Mouse (Mus musculus) T-cell, adult 2 months (primary cell): ENCODE results near the gene Pard3.

Experiments
- DNase-seq: peaks from one replicate; pipeline ENCODE4 v3.0.0; 2022; ENCODE audit warnings: low spot score

The Pard3 gene

DNA sequence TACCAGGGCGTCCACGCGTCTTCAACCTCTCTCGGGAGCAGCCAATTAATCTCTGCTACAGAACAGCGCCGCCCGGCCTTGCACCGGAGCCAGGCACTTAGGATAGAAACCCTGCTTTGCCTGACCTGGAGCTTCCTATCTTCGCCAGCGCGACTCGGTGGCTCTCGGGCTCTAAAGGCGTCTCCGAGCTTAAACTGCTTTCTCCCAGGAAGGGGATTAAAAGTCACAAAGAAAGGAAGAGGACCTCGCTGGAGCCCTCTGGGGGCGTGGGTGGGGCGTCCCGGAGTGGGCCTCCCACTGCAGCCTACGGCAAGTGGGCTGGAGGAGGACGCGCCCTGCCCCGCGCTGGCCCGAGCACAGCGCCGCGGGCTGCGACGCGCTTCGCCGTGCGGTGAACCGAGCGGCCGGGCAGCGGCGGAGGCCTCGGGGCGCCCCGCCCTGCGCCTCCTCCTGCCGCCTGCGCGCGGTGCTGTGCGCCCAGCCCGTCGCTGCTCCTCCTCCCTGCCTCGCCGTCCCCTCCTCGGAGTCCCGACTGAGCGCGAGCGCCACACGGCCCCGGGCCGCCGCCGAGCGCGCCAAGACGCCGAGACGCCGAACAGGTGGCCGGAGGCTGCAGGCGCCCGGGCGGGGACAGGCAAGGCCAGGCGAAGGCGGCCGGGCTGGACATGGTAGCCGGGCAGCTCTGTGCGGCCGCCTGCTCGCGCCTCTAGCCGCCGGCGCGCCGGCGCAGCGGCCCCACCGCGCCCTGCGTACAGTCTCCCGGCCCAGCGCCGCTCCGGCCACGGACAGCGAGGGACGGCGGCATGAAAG is at the start of gene Pard3:
Gene Pard3 (plus strand): TSS at position 343 of the 810 bp plus-strand sequence.
- no peak for DNase-seq

DNA sequence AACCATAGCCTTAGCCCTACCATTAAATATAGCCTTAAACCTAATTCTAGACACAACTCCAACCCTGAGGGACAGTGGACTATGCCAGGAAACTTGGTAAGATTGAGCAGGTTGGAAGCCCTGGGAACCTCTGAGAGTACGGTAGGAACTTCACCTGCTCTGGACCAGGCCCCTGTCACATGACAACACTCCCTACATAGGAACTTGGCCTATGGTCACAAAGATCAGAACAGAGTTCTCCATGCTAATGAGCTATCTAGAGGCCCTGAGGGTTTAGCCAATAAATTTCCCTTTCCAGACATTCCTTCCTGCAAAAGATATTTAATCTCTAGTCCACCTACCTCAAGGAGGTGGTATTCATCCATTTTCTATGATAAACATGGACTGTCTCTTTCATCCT is 41.9 kb upstream of the Pard3 start:
- DNase-seq: no peak

DNA sequence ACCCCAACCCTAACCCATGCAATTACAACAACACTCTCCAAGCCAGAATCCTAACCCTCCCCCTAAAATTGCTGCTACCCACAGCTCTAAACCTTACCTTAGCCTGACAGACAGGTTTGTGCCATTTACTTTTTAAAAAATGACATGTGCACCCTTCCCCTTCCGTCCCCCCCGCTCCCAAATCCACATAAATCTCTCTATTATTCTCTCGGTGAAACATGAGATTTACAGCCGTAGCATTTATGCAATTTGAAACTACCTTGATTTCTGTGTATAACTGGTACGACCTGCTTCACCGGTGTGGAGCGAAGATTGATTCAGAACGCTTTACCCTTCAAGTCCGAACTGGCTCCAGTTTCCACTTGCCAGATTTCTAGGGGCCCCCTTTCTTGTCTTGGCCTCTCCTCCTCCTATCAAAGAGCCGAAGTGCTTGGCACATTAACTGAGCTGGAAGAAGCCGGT is 38.4 kb upstream of the Pard3 start:
- no peak for DNase-seq

DNA sequence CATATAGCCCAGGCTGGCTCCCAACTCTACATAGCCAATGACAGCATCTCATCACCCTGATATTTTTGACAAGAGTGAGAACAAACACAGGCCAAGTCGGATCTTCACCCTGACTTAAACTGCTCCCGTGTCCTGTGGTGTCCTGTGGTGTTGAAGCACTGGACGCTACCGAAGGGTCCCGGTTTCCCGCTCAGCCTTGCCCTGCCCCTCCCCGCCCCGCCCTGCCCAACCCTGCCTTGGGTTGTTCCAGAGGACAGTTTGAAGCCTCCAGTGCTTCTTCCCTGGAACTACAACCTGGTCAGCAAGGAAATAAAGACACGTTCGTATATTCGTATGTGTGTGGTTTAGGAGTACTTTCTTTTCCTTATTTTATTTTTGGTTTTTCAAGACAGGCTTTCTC is 37.9 kb upstream of the Pard3 start:
- DNase-seq: no peak

DNA sequence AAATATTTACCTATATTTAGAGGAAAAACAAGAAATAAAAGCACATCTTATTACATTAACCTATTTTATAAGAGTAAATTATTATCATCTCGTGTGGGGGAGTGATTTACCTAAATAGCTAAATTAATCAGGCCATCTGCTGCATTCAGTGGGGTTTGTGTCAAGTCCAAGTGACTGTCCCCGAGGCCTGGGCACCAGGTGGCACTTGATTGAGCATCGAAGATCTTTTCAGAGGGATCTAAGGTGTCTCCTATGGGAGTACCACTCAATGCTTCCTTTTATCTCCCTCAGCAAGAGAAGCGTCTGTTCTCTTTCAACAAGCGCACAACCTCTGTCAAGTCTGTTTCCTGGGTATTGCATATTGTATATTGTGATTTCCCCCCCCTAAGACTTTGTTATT is 32.2 kb upstream of the Pard3 start:
- no peak for DNase-seq

DNA sequence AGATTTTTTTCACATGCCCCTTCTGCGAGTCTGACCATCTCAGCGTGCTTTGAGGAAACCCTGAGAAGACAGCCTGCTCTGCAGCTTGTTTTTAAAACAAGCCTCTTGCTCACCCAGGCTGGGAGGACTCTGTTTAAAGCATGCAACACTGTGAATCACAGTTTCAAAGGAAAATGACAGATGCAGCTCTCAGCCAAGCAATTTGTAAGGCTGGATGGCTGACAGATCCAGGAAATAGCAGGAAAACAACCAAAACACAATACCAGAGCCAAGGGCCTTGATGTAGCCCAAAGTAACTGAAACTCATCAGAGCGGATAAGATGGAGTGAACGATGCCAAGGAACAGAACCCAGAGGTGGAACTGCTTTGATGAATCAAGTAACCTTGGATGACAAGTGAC is 24.8 kb upstream of the Pard3 start:
- no peak for DNase-seq

DNA sequence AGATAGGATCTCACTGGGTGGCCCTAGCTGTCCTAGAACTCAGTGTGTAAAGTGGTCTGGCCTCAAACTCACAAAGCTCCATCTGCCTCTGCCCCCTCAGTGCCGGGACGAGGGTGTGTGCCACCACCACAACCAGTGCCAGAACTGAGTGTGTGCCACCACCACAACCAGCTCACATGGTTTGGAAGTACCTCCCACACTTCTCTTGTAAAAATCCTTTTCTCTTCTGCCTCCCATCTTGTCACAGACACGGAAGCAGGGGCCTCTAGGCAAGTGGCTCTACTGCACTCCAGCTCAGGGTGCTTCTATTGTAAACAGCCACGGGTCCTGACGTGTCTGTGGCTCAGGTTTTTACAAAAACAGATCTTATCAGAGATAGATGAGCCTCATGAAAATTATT is 13.7 kb upstream of the Pard3 start:
- DNase-seq: no peak

DNA sequence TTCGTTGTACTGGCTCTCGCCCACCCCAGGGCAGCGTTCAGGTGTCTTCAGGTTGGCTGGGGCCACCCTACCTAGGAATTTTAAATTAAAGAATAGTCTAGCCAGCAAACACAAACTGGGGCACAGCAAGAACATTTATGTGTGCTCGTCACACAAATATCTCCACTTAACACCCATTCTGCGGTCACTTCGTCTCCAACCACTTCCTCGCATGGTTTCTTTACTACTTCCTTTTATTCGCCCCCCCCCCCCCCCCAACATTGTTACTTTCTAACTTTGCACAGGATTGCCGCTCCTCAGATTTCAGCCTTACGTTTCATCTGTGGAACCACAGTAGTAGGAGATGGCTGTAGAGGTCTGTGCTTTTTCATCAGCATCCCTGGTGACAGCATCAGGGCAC is 11.6 kb upstream of the Pard3 start:
- DNase-seq: peak; percentile 1

DNA sequence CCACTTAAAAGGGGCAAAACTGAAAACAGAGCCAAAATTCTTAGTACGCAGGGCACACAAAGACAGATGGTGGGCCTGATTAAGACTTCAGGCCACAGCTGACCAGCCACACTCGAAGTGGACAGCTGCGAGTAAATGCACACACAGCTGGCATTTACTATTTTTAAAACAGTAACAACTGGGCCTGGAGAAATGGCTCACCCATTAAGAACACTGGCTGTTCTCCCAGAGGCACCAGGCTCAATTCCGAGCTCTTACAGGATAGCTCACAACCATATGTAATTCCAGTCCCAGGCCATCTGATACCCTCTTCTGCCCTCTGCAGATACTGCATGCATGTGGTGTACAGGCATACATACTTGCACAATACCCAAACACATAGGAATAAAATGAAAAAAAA is 8.6 kb upstream of the Pard3 start:
- DNase-seq: no peak

DNA sequence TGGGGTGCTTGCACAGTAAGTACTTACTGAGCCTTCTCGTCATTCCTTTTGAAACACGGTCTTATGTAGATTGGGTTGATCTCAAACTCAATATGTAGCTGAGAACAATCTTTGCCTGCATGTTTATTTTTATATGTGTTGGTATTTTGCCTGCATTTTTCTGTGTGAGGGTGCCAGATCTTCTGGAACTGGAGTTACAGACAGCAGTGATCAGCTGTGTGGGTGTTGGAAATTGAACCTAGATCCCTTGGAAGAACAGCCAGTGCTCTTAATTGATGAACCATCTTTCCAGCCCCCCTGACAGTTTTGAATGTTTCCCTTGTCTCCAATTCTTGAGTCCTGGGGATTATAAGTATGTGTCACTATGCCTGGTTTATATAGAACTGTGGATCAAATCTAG is 4.9 kb upstream of the Pard3 start:
- DNase-seq: no peak

DNA sequence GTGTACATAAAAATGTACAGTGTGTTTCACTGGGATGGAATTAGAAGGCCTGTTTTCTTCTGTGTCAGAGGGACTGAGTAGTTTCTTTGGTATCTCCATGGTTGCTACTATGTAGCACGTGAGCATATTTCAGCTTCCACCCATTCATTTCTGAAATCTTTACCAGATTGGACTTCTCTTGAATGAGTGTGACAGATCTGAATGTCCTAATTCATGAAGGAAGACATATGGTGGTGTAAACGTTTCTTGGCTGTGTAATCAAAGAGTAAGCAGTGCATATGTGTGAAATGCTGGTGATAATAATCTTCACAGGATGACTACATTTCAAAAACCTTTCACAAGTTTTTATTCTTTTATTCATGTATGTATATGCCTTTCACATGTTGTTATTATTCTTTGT is 3.9 kb upstream of the Pard3 start:
- DNase-seq: no peak

DNA sequence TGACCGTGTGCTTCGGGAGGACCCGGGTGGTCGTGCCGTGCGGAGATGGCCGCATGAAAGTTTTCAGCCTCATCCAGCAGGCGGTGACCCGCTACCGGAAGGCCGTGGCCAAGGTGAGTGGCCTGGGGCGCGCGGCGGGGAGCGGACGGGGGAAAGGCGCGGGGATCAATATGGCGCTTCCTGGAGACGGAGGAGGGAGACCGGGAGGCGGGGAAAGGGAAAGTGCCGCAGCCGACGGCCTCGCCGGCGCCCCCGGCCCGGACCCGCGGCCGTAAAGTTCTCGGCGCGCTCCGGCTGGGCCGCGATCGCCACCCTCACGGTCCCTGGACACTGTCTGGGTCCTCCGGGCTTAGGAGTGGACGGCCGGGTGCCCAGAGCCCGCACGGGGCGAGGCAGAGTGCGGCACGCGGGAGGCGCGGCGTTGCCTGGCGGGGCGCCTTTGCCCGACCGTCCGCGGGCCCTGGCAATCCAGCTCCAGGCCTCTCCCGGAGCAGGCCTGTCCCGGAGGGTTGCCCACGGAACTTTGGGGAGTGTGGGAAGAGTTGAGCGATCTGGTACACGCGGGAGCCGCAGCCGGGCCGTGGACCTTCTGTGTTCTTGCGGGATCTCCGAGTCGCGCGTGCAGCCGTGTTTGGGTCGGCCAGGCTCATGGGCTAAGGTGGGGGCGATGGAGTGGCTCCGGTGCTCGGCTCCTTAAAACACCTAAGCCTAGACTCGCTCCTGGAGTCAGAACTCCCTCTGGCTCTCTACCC is 844 bp downstream of the Pard3 start:
- DNase-seq: no peak

DNA sequence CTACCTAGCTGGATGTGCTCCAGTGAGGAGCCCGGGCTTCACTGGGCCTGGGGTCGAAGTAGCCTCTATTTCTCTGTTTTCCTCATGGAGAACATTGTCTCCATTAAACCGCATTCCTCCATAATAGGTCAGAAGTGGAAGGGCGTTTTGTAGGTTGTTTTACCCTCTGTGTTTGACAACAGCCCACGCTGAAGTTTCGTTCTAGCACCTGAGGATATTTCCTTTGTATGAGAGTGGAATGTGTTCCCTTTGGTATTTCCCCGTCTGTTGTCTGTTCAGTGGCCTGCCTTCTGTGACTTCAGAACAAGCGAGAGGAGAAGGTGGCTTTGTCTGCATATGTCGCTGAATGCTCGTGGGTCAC is 1.4 kb downstream of the Pard3 start:
- DNase-seq: no peak

DNA sequence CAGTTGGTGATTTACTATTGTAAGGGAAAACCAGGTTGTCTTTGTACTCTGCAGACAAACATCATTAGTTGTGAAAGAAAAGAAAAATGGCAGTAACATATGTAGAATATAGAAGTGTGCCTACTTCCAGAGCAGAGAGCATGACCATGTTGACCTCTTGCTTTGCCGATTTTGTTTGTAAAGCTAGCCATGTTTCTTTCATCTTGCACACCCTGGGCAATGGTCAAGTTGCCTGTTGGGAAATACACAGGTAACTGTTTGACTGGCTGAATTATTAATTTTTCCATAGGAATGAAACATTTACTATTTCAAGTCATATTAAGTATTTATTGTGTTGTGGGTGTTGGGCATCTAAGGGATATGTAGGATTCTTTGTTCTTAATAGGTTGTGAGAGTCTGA is 2.1 kb downstream of the Pard3 start:
- DNase-seq: no peak

DNA sequence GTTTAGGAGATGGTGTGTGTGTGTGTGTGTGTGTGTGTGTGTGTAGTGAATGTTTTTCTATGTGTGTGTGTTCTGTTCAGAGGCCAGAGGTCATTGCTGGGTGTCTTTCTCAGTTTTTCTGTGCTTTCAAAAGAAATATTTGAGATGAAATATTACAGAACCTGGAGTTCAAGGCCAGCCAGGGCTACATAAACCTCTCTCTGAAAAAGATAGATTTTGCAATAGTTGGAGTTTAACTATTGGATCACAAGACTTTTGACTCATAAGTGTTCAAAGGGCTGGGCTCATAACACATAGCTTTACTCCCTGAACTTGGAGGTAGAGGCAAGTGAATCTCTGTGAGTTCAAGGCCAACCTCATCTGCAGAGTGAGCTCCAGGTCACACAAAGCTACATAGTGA is 2.8 kb downstream of the Pard3 start:
- no peak for DNase-seq

DNA sequence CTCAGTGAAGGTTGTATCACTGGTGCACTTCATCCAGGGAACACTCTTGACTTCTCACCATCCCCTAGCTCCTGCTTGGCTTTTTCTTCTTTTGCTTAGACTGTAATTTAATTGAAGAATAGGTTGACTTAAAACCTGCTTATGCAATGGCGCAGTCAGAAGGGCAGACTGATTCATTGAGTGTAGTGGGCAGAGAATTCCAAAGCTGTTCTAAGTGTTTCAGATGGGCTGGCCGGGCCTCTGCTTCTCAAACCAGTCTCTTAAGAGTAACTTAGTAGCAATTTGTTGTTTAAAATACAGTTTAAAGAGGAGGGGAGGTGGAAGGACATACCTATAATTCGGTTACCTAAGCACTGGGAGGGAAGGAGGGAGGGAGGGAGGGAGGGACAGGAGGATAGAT is 5.0 kb downstream of the Pard3 start:
- DNase-seq: no peak

DNA sequence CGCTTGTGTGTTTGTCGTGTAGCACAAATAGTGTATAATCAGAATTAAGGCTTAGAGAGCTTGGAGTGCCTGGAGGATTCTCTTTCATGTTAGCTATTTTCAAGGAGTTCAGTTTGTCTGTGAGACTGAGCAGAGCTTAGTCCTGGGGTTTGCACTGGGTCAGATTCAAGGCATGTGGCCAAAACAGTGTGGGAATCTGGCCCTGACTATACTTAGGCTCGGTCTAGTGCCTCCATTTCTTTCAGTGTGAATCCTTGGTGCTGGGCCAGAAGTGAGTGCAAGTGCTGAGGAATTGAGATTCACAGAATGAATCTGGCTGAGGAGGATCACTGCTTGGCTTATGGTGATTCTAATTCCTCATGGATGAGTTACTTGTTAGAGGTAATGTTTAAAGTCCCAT is 6.5 kb downstream of the Pard3 start:
- no peak for DNase-seq

DNA sequence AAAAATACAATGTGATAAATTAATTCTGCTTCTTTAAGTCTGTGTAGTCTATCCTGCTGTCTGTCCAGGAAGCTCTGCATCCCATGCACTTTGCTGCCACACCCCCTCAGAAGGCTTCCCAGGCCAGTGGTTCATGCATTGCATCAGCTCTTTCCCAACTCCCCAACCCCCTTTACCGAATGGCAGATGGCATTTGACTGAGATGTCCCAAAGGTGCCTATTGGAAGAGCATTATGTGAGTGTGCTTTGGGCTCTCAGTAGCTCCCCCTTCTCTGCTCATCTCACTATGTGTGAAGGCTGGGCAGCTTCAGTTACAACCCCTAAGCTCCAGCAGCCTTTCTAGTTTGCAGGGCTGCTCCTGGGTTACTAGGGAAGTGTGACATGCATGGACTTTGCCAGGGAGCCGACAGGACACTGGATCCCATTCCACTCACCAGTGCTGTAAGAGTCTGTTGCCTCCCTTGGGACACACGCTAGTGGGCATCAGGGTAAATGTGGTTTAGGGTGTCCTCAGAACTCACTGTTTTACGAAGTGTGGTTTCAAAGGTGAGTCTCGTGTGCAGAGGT is 9.4 kb downstream of the Pard3 start:
- no peak for DNase-seq

DNA sequence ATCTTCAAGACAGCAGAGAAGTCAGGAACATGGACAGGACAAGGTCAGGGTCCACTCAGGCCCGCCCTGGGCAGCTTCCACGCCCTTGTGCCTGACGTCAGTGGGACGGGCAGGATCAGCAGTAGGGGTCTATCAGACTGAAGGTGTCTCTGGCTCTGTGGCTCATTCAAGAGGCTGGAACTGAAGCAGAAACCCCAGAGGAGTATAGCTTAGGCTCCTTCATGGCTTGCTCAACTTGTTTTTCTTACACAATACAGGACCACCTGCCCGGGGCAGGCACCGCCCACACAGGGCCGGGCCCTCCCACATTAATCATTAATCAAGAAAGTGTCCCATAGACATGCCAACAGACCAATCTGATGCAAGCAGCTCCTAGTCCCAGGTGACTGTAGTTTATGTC is 12.8 kb downstream of the Pard3 start:
- DNase-seq: no peak

DNA sequence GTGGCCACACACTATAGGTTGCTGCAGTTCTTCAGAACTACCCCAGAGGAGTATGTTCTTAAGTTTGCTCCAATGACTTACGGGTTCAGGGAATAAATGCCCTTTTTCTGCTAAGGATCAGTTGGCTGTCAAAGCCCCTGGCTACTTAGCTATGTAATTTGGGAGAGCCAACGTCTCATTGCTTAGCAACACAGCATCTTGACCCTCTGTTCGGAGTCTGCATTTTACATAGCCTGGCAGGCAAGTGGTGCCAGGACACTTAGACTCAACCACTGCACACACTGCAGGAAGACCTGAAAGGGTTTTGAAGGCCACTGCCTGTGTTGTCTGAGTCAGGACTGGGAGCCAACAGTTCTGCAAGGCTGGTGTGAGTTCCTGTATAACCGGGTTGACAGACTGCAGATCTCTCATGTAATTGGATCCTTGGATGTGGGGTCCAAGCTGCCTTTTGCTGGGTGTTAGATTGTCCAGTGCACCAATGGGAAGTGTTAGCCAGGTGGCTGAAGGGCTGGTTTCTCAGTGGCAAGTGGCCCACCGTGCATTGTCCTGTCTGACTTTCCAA is 15.6 kb downstream of the Pard3 start:
- no peak for DNase-seq

DNA sequence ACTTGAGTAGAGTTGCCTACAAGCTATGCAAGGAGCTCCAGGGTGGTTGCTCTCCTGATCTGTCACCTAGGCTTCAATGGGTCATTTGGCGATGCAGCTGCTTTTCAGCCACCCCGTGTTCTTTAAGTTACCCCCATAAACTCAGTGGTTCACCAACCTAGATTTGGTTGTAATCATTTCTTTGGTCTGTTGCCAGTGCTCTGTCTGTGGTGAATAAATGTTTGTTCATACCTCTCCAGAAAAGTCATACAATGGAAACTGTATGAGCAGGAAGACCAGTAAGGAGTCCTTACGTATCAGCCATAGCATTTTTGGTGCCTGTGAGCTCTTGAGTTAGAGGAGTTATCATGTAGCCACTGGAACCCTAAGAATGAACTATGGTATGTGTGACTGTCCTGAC is 17.6 kb downstream of the Pard3 start:
- DNase-seq: no peak

DNA sequence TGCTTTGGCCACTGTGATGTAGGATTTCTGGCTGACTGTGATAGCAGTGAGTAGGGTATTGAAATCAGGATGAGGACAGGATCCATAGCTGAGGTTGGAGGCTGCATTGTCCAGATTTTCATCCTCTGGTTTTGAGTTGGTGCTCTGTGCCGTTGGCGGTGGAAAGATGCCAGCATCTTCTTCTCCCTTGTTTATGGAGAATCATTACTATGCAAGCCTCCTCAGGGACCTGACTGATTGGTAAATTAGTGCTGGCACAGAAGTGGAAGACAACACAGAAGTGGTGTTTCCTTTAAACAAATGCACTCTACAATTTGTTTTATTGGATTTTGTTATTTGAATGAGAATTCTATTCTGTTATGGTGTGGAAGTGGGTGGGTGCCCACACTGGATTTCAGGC is 18.8 kb downstream of the Pard3 start:
- no peak for DNase-seq

DNA sequence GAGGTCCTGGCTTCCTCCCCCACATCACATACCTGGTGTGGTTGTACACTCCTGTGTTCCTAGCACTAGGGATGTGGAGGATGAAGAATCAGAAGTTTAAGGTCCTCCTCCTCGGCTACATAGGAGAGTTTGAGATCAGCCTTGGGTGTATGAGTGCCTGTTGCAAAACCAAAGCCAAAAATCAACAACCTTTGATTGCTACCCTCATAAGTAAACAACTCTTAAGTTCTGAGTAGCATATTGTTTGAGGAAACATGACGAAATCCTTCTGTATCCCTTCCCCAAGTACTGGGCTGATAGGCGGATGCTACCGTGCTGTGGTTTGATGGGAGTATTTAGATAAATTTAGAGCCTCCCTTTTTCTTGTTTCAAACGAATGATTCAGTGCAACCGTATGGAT is 20.9 kb downstream of the Pard3 start:
- DNase-seq: no peak
